In the genomic region with DNA sequence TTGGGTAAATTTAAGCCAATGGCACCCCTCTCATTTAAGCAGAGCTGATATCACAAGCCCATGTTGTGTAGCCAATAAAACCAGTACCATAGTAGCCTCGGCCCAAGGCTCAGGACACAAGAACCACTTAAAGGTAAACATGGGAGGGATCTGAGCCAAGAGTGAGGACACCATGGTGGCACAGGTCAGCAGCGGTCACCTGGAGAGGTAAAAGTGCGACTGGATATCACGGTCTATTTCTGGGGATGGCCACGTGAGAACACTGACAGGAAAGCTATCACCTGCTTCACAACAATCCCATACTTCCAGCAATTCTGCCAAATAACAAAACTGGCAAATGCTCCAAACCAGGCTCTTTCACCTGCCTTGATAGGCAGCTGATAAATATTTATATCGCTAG, we compare ENCODE assay signal across 17 mouse cellular contexts.
"Had no signal": no experiment of that assay in that cellular context is flagged by ENCODE, and none has a peak within 500 bp of the region (broad histone marks: within the 10 kb centered on the region; RNA-seq: fewer than 3 reads in every experiment).

No protein-coding gene starts in this region.

- H3K4me1 ChIP-seq: midbrain, embryonic 12.5 days; neural tube, embryonic 13.5 days; neural tube, embryonic 15.5 days had no signal

- H3K27ac ChIP-seq: midbrain, embryonic 10.5 days; midbrain, embryonic 12.5 days; neural tube, embryonic 13.5 days; neural tube, embryonic 15.5 days had no signal

- H3K4me2 ChIP-seq: lung, embryonic 14.5 days; midbrain, embryonic 12.5 days; neural tube, embryonic 13.5 days; neural tube, embryonic 15.5 days had no signal

- H3K27me3 ChIP-seq: midbrain, embryonic 12.5 days; neural tube, embryonic 13.5 days; neural tube, embryonic 15.5 days had no signal

- DNase-seq: lung, embryonic 14.5 days; lung, postnatal 10 days; lung, postnatal 4 days; midbrain, embryonic 14.5 days; right cerebral cortex, adult 18-20 months; right cerebral cortex, postnatal 25 days; right cerebral cortex, postnatal 4 days; spleen, adult 18-20 months; thymus, adult 18-20 months; thymus, postnatal 14 days; thymus, postnatal 36 days had no signal

- ATAC-seq: midbrain, embryonic 16.5 days had no signal

- H3K36me3 ChIP-seq: midbrain, embryonic 10.5 days; midbrain, embryonic 12.5 days; neural tube, embryonic 13.5 days; neural tube, embryonic 15.5 days had no signal

- H3K9ac ChIP-seq: lung, embryonic 14.5 days; midbrain, embryonic 12.5 days; neural tube, embryonic 13.5 days; neural tube, embryonic 15.5 days had no signal

- H3K4me3 ChIP-seq: midbrain, embryonic 10.5 days; midbrain, embryonic 12.5 days; myocyte; neural tube, embryonic 13.5 days; neural tube, embryonic 15.5 days had no signal

- H3K9me3 ChIP-seq: midbrain, embryonic 10.5 days; midbrain, embryonic 12.5 days; neural tube, embryonic 13.5 days; neural tube, embryonic 15.5 days had no signal
